Mouse (Mus musculus) embryonic stem cell, embryonic (primary cell): ENCODE results near the gene Nxph2.
"Not testable (repeated sequence)": the region's sequence is repeated elsewhere in the genome, so short reads cannot be mapped to it uniquely, and the experiment has no call there.

ENCODE experiments used
- CTCF ChIA-PET, 4 experiments: fragments of 300-600 bp in 2 of 4; fragments of 350-600 bp in 2 of 4; sonication (Branson Sonifier 250); formaldehyde crosslinking; loops; one replicate each; lab custom pipeline; 2022; ENCODE audit warnings: inconsistent platforms in 2 of 4; lab: Charles Lee
- POLR2A ChIA-PET, 4 experiments: fragments of 300-600 bp in 2 of 4; fragments of 350-600 bp in 2 of 4; sonication (Branson Sonifier 250); formaldehyde crosslinking; loops; one replicate each; lab custom pipeline; 2022; ENCODE audit warnings: antibody characterized with exemption in 4 of 4, inconsistent platforms in 1 of 4; lab: Charles Lee

Gene Nxph2

DNA sequence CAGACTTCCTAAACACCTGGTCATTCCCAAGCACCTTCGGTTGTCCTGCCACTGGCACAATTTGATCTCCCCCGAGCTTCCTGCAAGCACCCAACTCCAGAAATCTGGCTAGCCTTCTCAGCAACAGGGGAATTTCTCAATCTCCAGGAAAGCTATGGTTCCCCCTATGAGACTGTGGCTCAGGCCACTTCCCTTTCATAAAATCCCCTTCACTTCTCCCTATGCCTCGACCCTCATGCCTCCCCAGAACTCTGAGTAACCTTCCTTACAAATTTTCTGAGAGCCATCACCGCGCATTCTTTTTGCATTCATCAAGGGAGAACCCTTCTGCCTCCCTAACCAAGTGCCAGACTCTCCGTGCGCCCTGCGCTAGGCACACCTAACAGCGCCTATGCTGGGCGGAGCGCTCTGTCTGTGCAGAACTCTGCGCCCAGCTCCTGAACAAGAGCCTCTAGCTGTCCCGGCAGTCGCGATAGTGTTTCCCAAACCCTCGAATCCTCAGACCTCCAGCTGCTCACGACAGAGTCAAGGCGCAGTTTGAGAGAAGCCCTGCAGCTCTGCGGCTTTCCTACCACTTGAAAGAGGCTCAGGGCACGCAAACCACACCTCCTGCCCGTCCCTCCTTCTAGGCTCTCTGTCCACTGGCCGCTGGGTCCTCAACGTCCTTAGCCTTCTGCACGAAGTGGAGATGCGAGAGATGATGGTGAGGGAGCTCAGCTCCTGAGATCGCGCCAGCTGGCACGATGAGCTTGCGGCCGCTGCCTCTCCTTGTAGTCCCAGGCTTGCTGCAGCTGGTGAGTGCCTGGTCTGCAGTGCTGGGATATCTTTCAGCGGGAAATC is at the start of gene Nxph2:
Gene Nxph2, plus strand, starts transcription at position 501 of the 840 bp plus-strand sequence.
- CTCF ChIA-PET: interaction anchor here in 2 of 4 experiments (1.0 to 1.2 kb wide), 2 partner anchors 238 kb away, joined by 3 read pairs; no protein-coding TSS in a partner anchor
- POLR2A ChIA-PET: interaction anchor here in 3 of 4 experiments (0.6 to 1.5 kb wide), 5 partner anchors 10 to 1493 kb away, joined by 3 to 5 read pairs (median 3); partner anchors contain the start of gene Spopl (in 1 of the 3)

DNA sequence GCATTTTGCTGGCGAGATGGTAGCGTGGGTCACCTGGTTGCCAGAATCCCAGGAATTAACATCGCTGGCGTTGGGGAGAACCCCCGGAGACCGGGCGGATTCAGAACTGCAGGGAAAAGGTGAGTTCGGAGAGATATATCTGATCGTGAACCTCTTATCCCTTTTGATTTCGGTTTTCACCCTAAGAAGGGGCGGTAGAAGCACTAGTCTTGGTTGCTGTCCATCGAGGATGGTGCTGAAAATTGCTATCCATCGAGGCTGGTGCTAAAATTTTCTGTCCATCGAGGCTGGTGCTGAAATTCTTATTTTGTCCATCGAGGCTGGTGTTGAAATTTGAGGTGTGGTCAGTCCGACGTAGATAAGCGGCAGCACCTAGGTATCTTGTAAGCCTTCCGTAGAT is 30.1 kb upstream of the Nxph2 start:
- CTCF ChIA-PET, POLR2A ChIA-PET: not testable (repeated sequence)

DNA sequence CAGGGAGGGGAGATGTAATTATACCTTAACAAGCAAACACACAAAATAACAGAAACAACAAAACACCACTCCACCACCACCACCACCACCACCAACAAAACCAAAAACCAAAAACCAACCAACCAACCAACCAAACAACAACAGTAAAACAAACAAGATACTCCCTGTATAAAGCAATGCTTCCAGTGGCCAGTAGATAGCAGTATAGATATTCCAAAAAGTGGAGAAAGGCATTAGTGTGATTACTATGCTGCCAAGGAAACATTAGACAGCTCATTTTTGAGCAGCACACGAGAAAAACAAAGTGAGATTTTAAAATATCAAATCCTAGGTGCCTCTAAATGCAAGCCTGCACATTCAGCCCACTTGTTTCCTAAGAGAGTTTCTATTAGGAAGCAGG is 6.2 kb upstream of the Nxph2 start:
- CTCF ChIA-PET: interaction anchor here in 2 of 4 experiments (0.7 to 1.0 kb wide), 3 partner anchors 244 to 980 kb away, joined by 3 to 4 read pairs (median 3); no protein-coding TSS in a partner anchor
- POLR2A ChIA-PET: no interaction called here
